Mouse (Mus musculus) monocyte, adult 2 months (primary cell): ENCODE measurements around the gene Defb15.
"Not testable (repeated sequence)": the region's sequence is repeated elsewhere in the genome, so short reads cannot be mapped to it uniquely, and the experiment has no call there.

ENCODE experiments used
- DNase-seq, 2 experiments: peaks; one replicate each; pipeline ENCODE4 v3.0.0; 2022; ENCODE audit warnings: low spot score in 2 of 2, low read depth in 1 of 2

Gene Defb15

DNA sequence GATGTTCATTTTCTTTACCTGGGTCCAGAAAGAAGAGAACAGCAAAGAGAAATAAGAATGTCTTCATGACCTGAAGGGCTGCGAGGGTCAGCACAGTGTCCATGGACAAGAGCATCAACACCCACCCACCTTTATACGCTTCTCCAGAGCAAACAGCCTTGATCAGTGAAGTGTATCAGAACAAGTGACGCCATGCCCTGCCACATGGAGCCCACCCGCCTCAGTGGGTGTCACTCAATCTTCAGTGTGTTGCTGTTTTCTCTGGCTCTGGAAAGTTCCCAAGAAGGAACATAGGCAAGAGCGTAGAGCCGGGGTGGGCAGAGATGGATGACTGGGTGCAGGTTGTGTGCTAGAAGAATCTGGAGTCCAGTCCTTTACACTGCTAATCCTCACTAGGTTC, at the start of gene Defb15:
TSS of gene Defb15 (minus strand) at position 101 of the 400 bp plus-strand sequence.
- DNase-seq = no peak

- DNase-seq = no peak
Measured at GRCm38 (mm10) chr8:21981664-21982337, 49.3 kb upstream of the Defb15 start.

GRCm38 (mm10) chr8:21978193-21978592, 45.7 kb upstream of the Defb15 start:
- DNase-seq = no peak

GRCm38 (mm10) chr8:21969475-21969874, 37.0 kb upstream of the Defb15 start, which contains the start of gene Ccdc70:
Gene Ccdc70 (plus strand): TSS chr8:21969775.
- no peak for DNase-seq

- DNase-seq = no peak
Measured at GRCm38 (mm10) chr8:21966646-21967045, 34.1 kb upstream of the Defb15 start.

GRCm38 (mm10) chr8:21958414-21958813, 25.9 kb upstream of the Defb15 start, which contains the start of gene Fam90a1a:
Gene Fam90a1a (plus strand): TSS chr8:21958714.
- no peak for DNase-seq

DNA sequence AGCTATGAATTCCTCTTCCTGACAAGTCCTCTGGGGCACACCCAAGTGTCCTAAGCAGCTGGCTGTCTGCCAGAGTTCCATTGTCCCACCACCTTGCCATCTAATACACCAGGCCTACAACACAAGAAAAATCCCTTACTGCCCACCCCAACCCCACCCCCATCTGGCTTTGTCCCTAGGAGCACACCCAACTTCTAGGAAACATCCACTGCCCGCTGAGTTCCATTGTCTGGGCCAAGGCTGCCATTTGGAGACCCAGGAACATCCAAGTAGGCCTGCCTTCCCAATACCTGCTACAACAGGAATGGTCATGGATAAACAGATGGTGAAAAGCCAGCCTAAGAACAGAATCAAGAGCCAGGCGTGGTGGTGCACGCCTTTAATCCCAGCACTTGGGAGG, 23.8 kb upstream of the Defb15 start:
- DNase-seq = no peak

GRCm38 (mm10) chr8:21955321-21955720, 22.8 kb upstream of the Defb15 start:
- no peak for DNase-seq

- no peak for DNase-seq
Measured at GRCm38 (mm10) chr8:21947311-21948017, 15.0 kb upstream of the Defb15 start.

DNA sequence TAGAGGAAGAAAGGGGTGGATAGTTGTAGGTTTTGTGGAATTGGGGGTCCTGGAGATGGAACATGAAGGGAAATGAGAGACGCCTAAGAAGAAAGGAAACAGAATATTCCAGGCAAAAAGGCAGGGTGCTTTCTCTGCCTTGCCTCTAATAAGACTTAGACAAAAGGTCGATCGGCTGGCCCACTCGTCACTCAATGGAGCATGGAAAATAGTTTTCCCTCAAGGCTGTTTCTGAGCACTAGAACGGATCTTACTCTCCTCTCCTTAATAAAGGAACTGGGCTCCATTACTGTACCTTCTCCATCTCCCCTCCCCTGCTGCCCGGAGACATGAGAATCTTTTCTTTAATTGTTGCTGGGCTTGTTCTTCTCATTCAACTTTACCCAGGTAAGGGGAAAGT, 14.0 kb upstream of the Defb15 start, which contains the start of gene Defb13:
TSS of gene Defb13 (plus strand) at position 301 of the 400 bp plus-strand sequence.
- DNase-seq = no peak

DNA sequence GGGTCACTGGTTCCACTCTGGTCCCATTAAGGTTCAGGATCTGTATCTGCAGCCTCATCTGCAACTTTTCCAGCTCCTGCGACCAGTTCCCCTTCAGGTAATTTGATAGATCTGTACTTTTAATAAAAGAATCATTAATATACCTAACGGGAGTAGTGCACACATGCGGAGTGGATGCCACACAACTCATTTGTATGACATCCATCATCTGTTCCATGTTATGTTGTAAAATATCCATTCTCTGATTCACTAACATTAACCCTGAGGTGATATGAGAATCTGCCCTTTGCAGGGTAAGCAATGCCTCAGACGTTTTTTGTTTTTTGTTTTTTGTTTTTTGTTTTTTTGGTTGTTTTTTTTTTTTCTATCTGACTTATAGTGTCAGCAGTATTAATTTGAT, 5.5 kb upstream of the Defb15 start, which contains the start of gene Defb35:
TSS of gene Defb35 (plus strand) at position 301 of the 400 bp plus-strand sequence.
- not testable (repeated sequence) for DNase-seq

GRCm38 (mm10) chr8:21930754-21931153, 1.8 kb downstream of the Defb15 start:
- DNase-seq = not testable (repeated sequence)

GRCm38 (mm10) chr8:21915625-21916024, 16.9 kb downstream of the Defb15 start:
- DNase-seq = no peak

DNA sequence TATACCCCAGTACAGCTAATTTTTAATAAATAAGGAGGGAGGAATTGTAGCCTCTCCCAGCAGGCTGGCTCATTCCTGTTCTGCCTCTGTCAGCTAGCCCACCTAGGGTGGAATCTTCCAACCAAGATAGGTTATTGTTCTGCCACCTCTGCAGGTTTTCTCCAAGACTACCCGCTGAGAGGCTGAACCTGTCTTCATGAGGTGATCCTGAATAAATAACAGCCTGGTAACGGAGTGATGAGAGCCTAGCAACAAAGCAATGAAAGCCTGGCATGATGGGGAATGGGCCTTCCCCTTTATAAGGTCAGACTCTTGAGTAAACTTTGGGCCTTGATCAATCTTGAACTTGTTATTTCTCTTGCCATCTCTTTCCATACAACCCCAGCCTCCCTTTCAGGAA, 20.0 kb downstream of the Defb15 start:
- DNase-seq = no peak

GRCm38 (mm10) chr8:21911931-21912330, 20.6 kb downstream of the Defb15 start:
- no peak for DNase-seq

GRCm38 (mm10) chr8:21906290-21906689, 26.2 kb downstream of the Defb15 start, which contains the start of gene Defb11:
Gene Defb11 (minus strand): TSS chr8:21906412.
- not testable (repeated sequence) for DNase-seq

DNA sequence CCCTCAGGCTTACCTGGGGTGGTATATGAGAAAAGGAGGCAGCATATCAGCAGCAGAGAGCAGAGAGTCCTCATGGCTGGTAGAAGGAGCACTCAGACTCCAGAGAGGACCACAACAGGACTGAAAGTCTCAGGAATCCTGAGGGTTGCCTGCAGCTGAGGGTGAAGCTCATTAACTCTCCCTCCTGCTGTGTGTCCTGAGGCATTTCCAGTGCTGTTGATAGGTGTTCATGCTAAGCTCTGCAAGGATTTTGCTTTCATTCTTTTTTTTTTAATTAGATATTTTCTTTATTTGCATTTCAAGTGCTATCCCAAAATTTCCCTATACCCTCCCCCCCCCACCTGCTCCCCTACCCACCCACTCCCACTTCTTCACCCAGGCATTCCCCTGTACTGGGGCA, 47.2 kb downstream of the Defb15 start, which contains the start of gene Defb9:
TSS of gene Defb9 (minus strand) at position 101 of the 400 bp plus-strand sequence.
- not testable (repeated sequence) for DNase-seq
